Mouse (Mus musculus) bone marrow, adult 2 months (tissue): ENCODE results near the gene Jmjd1c.

Experiments
- CTCF ChIP-seq: fragments of 200-500 bp; IDR thresholded peaks from 2 replicates; pipeline ENCODE4 v1.5.1; 2011; ENCODE audit warnings: low read length, control low read depth; ENCODE audit not compliant: control insufficient read depth, insufficient read depth
- POLR2A ChIP-seq: fragments of 200-500 bp; IDR thresholded peaks from 2 replicates; pipeline ENCODE4 v1.6.1; 2011; ENCODE audit warnings: low read depth, mild to moderate bottlenecking, control low read depth, low read length, borderline replicate concordance; ENCODE audit not compliant: control insufficient read depth

- TF ChIP-seq CTCF (no peak), POLR2A (no peak)
These were observed 201.4 kb downstream of the Jmjd1c start for GRCm38 (mm10) chr10:67297175-67297855.
